Mouse (Mus musculus) adrenal gland, postnatal 36 days (tissue): ENCODE measurements around the gene Acad9. TPM values are rescaled to one million over a fixed set of nuclear protein-coding genes. Genes with fewer than 3 reads are reported as not detected.
"Not testable (repeated sequence)": the region's sequence is repeated elsewhere in the genome, so short reads cannot be mapped to it uniquely, and the experiment has no call there.

ENCODE experiments used
- DNase-seq, 2 experiments: peaks; one replicate each; pipeline ENCODE4 v3.0.0; 2021; ENCODE audit warnings: mixed read lengths in 1 of 2
- total RNA-seq, 2 experiments: library from RNA; stranded (reverse); gene quantifications; 2 replicates each; pipeline ENCODE4 v1.2.3; 2021

Gene Acad9
- total RNA-seq, 2 experiments from 2014 or later, result 42.6 to 51.5 TPM

GRCm38 (mm10) chr3:36087591-36087990, 21.8 kb downstream of the Acad9 start:
- no peak for DNase-seq

GRCm38 (mm10) chr3:36095371-36095770, 29.6 kb downstream of the Acad9 start:
- DNase-seq, result no peak

- DNase-seq, result no peak
Observed at GRCm38 (mm10) chr3:36116076-36116475, 50.3 kb downstream of the Acad9 start.

- DNase-seq, result no peak
Observed at GRCm38 (mm10) chr3:36119684-36120548, 54.1 kb downstream of the Acad9 start.

DNA sequence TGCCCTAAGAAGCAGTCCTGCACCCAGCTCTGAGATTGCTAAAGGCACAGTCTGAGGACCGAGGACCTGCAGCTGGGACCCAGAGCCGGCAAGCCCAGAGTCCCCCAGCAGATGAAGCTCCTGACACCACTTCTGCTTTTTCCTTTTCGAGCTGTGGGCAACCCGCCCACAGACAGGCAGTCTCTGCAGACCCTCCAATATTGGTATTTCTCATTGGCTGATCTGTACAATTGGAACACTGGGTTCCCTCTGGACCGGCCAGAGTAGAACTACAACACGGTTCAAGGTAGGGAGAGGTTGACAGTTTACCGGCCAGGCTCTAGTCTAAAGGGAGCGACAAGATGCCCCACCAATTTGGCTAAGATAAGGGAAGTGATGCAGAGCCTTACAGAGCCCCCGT, 60.4 kb downstream of the Acad9 start:
- not testable (repeated sequence) for DNase-seq

DNA sequence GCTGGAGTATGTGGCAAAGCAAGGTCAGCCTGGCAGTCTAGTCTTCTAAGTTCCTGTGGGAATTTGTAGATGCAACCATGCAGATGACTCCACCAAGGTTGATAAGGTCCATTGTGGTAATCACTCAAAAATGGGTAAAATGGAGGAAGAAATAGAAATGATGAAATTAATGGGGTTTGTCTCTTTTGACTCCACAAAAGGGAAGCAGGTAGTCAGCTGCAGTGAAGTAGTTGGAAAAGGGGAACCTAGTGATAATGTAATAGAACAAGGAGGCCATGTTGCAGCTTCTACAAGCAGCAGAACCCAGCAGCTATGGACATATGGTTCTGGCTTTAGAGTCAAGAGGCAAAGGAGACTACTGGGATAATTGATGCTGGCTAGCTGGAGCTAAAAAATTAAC, 70.4 kb downstream of the Acad9 start:
- no peak for DNase-seq

DNA sequence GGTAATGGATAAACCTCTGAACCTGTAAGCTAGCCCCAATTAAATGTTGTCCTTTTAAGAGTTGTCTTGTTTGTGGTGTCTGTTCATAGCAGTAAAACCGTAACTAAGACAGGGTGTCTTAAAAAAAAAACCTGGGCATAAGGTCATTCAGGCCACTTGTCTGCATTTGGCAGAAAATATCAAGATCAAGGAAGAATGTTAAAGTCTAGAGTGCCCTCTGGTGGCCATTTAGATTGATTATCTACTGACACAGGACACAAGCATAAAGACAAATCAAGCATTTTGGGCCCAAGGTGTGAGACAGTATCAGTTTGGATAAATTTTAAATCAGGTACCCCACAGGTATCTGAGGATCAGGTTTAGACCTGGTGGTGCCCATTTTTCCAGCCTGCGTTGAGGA, 71.8 kb downstream of the Acad9 start:
- DNase-seq, result peak in 1 of 2 experiments; percentile 26

GRCm38 (mm10) chr3:36138171-36138660, 72.4 kb downstream of the Acad9 start:
- DNase-seq, result no peak

DNA sequence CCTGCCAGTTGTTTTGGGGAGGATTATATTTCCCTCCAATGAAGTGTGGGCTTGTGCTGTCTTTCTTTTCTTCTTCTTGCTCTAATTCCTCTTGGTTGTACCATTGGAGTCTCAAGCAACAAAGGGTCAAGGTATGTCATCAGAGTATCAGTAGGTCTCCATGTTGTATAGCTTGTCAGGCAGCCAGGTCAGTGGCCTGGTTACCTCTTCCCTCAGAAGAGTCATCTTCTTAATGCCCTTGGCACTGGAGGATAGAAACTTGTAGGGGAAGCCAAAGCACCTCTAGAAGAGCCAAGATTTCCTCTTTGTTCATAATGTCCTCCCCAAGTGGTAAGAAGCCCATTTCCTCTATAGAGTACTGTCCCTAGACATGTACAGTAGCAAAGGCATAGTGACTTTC, 73.2 kb downstream of the Acad9 start:
- DNase-seq, result no peak

Other genes starting within 250 kb of the Acad9 start
- gene Dcun1d1, start 128.5 kb upstream of the Acad9 start, total RNA-seq, result 10 to 100 TPM; 74.5 to 78.0 TPM
- 100 to 1,000 TPM in 1 of 2 experiments, 10 to 100 TPM in 1; 86.7 to 120 TPM for gene Mccc1, start 65.3 kb upstream of the Acad9 start, total RNA-seq
- gene Ccdc144b, start 12.4 kb upstream of the Acad9 start, total RNA-seq, result under 1 TPM; 0.07 to 0.10 TPM
- gene D3Ertd254e, start 85.0 kb downstream of the Acad9 start, total RNA-seq, result 1 to 10 TPM; 7.2 to 7.6 TPM
- gene Qrfpr, start 156.3 kb downstream of the Acad9 start, total RNA-seq, result not detected